Mouse (Mus musculus): ENCODE measurements around the gene Sec63. TPM values are rescaled to one million over a fixed set of nuclear protein-coding genes. Genes with fewer than 3 reads are reported as not detected.
A peak's percentile ranks its signal among the peaks of the same experiment; 100 is the strongest.

Sec63 gene
- total RNA-seq, 2 experiments from 2014 or later: 20.6 to 22.3 TPM

- intact Hi-C loops (cut with DNase I): no loop called here
- no peak for DNase-seq (ENCODE audit: low spot score)
Measured at GRCm38 (mm10) chr10:42800922-42801321, 39.6 kb downstream of the Sec63 start.

- DNase-seq (ENCODE audit: low spot score): no peak
Measured at GRCm38 (mm10) chr10:42825923-42826322, 64.6 kb downstream of the Sec63 start.

GRCm38 (mm10) chr10:42827155-42827554, 65.9 kb downstream of the Sec63 start:
- intact Hi-C loops (cut with DNase I): no loop called here

More at GRCm38 (mm10) chr10:42825923-42826322, 64.6 kb downstream of the Sec63 start:
- intact Hi-C loops (cut with DNase I): no loop called here

GRCm38 (mm10) chr10:42830007-42830406, 68.7 kb downstream of the Sec63 start:
- intact Hi-C loops (cut with DNase I): no loop called here
- no peak for DNase-seq (ENCODE audit: low spot score)

More at GRCm38 (mm10) chr10:42827155-42827554, 65.9 kb downstream of the Sec63 start:
- no peak for DNase-seq (ENCODE audit: low spot score)

GRCm38 (mm10) chr10:42830409-42830808, 69.1 kb downstream of the Sec63 start:
- intact Hi-C loops (cut with DNase I): no loop called here
- no peak for DNase-seq (ENCODE audit: low spot score)

- DNase-seq (ENCODE audit: low spot score): no peak
- intact Hi-C loops (cut with DNase I): no loop called here
Measured at GRCm38 (mm10) chr10:42832677-42833076, 71.4 kb downstream of the Sec63 start.

- intact Hi-C loops (cut with DNase I): no loop called here
- no peak for DNase-seq (ENCODE audit: low spot score)
Measured at GRCm38 (mm10) chr10:42833871-42834727, 72.8 kb downstream of the Sec63 start.

- intact Hi-C loops (cut with DNase I): no loop called here
- no peak for DNase-seq (ENCODE audit: low spot score)
Measured at GRCm38 (mm10) chr10:42838106-42838505, 76.8 kb downstream of the Sec63 start.

- no peak for DNase-seq (ENCODE audit: low spot score)
- intact Hi-C loops (cut with DNase I): no loop called here
Measured at GRCm38 (mm10) chr10:42838736-42839135, 77.4 kb downstream of the Sec63 start.

GRCm38 (mm10) chr10:42840036-42840435, 78.7 kb downstream of the Sec63 start:
- DNase-seq (ENCODE audit: low spot score): no peak
- intact Hi-C loops (cut with DNase I): loop anchor here (5.0 kb wide), 1 partner anchor 42 kb away; no protein-coding TSS in a partner anchor

GRCm38 (mm10) chr10:42841531-42842195, 80.4 kb downstream of the Sec63 start:
- intact Hi-C loops (cut with DNase I): loop anchor here (1.0 to 5.0 kb wide), 3 partner anchors 41 to 147 kb away; no protein-coding TSS in a partner anchor
- DNase-seq (ENCODE audit: low spot score): no peak

- DNase-seq (ENCODE audit: low spot score): peak; percentile 59
- intact Hi-C loops (cut with DNase I): loop anchor here (1.0 to 5.0 kb wide), 3 partner anchors 40 to 146 kb away; no protein-coding TSS in a partner anchor
Measured at GRCm38 (mm10) chr10:42842358-42842757, 81.1 kb downstream of the Sec63 start.

- DNase-seq (ENCODE audit: low spot score): no peak
- intact Hi-C loops (cut with DNase I): loop anchor here (2.0 to 5.0 kb wide), 2 partner anchors 39 to 145 kb away; no protein-coding TSS in a partner anchor
Measured at GRCm38 (mm10) chr10:42843416-42843815, 82.1 kb downstream of the Sec63 start.

GRCm38 (mm10) chr10:42845480-42845879, 84.2 kb downstream of the Sec63 start:
- DNase-seq (ENCODE audit: low spot score): no peak
- intact Hi-C loops (cut with DNase I): no loop called here

- no peak for DNase-seq (ENCODE audit: low spot score)
Measured at GRCm38 (mm10) chr10:42848179-42849080, 87.1 kb downstream of the Sec63 start.

GRCm38 (mm10) chr10:42849081-42849400, 87.7 kb downstream of the Sec63 start:
- intact Hi-C loops (cut with DNase I): no loop called here
- no peak for DNase-seq (ENCODE audit: low spot score)

More at GRCm38 (mm10) chr10:42848179-42849080, 87.1 kb downstream of the Sec63 start:
- intact Hi-C loops (cut with DNase I): no loop called here

GRCm38 (mm10) chr10:42854838-42855237, 93.5 kb downstream of the Sec63 start:
- no peak for DNase-seq (ENCODE audit: low spot score)
- intact Hi-C loops (cut with DNase I): no loop called here

GRCm38 (mm10) chr10:42855250-42855649, 94.0 kb downstream of the Sec63 start:
- intact Hi-C loops (cut with DNase I): no loop called here
- no peak for DNase-seq (ENCODE audit: low spot score)

- no peak for DNase-seq (ENCODE audit: low spot score)
- intact Hi-C loops (cut with DNase I): no loop called here
Measured at GRCm38 (mm10) chr10:42856574-42856973, 95.3 kb downstream of the Sec63 start.

- DNase-seq (ENCODE audit: low spot score): no peak
- intact Hi-C loops (cut with DNase I): no loop called here
Measured at GRCm38 (mm10) chr10:42857021-42857420, 95.7 kb downstream of the Sec63 start.
